Mouse (Mus musculus) neural tube, postnatal 0 days (tissue): ENCODE results near the gene Psmb11. TPM values are rescaled to one million over a fixed set of nuclear protein-coding genes. Genes with fewer than 3 reads are reported as not detected.

Experiments used
- microRNA counts: library from miRNA; unstranded; fragments of <30 nt; microRNA quantifications from one replicate; lab custom pipeline; 2015
- microRNA-seq: library from miRNA; unstranded; fragments of <30 nt; microRNA quantifications from one replicate; pipeline ENCODE4, GENCODE M21; 2016
- polyA plus RNA-seq: library from polyadenylated mRNA; unstranded; fragments of >200 nt; fragmentation: Nextera tagmentation; extraction: Ambion mirVana; gene quantifications from 2 replicates; pipeline ENCODE4 v1.2.1, GENCODE M21; 2015

Psmb11 gene
- 0.04 and 0.34 TPM in 2 replicates for polyA plus RNA-seq

DNA sequence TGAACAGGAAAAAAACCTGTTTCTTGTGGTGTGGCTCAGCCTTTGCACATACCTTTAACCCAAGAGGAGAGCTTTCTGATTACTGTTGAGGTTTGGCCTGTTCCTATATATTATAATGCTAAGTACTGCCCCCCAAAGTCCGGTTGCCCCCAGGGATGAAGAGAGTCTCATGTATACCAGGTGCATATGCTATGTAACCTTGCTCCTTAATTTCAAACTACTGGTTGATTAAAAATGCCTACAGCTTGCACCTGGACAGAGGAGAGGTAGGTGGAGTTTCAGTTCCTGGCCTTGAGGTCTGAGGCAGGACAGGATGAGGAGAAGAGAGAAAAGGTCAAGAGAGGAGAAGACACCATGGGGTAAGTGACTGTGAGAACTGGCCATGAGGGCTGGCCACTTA, at the start of gene Psmb11:
Gene Psmb11 (plus strand): TSS at position 301 of the 400 bp plus-strand sequence.

DNA sequence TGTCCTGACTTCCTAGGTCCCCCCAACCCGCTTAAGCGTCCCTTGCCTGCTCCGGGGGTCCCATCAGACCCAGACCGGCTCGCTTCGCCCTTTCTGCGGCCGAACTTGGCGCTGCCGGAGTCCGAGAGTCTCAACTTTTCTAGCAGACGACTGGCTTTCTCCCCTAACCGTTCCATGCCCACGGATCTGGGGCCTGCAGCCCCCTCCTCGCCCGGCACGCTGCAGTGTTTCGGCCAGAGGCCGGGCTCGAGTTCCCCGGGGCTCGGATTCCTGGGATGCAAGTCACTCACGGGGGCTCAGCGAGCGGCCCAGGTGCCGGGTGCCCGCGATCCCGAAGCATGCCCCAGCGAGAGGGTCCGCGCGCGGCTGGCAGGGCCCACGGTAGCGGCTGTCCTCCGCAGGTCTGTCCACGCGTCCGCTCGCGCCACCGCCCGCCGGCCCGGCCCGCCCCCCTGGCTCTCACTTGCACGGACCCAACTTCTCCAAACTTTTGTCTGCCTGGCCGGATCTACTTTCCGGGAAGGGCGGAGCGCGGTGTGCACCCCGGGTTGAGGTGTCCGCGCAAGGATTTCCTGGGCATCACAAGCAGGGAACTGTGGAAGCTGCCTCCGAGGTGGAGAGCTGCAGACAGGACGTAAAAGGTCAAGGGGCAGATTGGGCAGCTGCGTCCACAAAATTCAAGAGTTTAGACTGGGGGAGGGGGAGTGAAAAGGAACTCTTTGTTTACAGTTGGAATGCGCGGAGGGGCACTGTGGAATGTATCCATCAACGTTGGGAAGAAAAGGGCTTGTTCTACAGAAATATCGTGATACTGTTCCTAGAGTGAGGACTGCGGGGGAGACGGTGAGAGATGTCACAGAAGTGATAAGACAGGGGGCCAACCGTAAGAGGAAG, 43.9 kb upstream of the Psmb11 start, which contains the start of gene Ajuba:
Gene Ajuba (minus strand): TSS at position 470 of the 894 bp plus-strand sequence.

DNA sequence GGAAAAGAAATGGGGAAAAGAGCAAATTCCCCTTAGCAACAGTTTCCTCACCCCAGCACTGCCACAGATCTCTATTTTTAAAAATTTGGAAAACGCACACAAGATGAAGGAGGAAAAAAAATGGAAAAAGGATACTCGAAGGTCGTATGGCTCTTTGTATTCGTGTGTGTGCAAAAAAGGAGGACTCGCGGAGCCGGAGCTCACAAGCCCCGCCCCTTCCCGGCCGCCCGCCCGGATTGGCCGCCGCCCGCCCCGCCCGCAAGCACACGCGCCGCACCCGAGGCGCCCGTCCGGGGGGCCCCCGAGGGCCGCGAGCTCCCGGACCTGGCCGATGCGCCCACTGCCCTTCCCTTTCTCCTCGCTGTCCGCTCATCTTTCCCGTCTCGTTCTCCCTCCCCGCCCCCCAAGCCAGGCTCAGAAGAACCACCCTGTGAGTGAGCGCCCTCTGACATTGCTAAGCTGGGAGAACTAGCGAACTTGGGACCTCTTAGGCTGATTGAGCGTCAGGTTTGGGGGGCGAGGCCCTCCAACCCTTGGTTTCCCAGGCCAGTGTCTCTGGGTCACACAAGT, 15.4 kb upstream of the Psmb11 start, which contains the start of gene 4931414P19Rik:
Gene 4931414P19Rik (minus strand): TSS at position 242 of the 570 bp plus-strand sequence.

DNA sequence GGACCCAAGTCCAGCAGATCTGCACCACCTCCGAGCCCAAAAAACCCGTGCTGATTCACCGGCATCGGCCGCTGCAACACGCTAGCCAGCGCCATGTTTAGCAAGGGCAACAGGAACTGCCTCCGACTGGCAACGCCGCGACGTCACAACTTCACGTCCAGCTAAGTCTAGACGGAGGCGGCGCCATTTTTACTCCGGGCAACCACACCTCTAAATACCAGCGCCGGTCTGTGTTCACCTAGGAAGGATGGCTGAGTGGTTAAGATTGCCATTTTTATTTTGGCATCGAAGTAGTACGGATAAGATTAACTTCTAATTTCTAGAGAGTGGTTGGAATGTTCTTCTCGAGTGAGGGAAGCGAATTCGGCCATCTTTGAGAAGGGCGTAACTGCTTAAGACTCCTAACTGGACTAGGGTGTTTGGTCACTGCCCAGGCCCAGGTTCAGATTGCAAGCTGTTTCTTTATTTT, 3.3 kb upstream of the Psmb11 start, which contains the start of gene Psmb5:
Gene Psmb5 (minus strand): TSS at position 126 of the 469 bp plus-strand sequence.

DNA sequence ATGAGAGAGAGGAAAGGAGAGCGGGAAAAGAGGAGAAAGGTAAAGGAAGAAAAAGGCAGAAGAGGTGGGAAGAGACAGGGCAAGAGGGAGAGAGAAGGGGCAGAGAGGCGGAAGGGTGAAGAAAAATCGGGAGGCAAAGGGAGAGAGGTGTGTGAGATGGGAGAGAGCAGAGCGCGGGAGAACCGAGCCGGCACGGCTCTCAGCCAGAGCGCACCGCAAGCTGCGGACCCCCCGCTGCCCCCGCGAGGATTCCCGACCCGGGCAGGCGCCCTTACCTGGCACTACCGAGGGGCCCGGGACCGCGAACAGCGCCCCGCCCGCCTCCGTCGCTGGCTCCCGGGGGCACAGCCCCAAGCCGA, 19.7 kb downstream of the Psmb11 start, which contains the start of gene Gm17606:
Gene Gm17606 (plus strand): TSS at position 7 of the 359 bp plus-strand sequence.

DNA sequence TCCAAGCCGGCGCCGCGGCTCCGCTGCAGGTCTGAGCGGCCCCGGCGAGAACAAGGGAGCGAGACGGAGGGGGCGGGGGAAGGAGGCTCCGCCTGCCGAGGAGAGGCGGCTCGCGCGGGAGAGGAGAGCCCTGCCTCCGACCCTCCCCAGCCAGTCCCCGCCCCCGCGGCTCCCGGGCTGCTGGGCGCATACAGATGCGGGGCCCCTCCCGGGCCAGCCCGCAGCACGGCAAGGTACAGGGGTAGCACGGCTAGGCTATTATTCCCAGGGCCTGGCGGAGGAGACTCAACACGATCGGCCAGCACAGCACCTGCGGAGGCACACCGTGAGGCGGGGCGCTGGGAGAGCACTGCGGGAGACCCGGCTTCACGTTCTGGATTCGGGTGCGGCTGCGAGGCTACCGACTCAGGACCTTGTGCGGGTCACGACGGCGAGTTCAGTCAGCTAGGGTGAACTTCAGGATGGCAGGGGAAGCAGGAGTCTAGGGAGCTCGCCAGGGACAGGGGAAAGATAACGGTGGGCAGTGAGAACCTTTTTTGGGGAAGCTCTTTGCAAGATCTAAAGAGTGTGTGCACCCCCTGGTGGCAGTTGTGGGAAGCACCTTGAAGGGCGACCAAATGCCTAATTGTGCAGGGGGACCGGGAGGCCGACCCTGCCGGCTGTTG, 20.2 kb downstream of the Psmb11 start, which contains the start of gene Cdh24:
Gene Cdh24 (minus strand): TSS at position 60 of the 665 bp plus-strand sequence.

MicroRNAs encoded within 50 kb of the gene (microRNA counts, 519-probe panel; counts per million panel counts)
- microRNA mmu-miR-686 (lab: Ali Mortazavi, UCI): 40.5 counts per million

Small RNA genes lying within 50 kb of the gene (microRNA-seq; reads per million reads assigned to microRNA genes)
- gene Mir686 (not detected), gene Mir6948 (not detected)

Other genes with a start within 250 kb of the Psmb11 start
- gene Slc7a7, start 203.7 kb upstream of the Psmb11 start, polyA plus RNA-seq: 4.7 and 5.0 TPM in 2 replicates
- 297 and 329 TPM in 2 replicates for gene Mrpl52, start 194.5 kb upstream of the Psmb11 start, polyA plus RNA-seq
- gene Mmp14, start 189.8 kb upstream of the Psmb11 start, polyA plus RNA-seq: 56.7 and 58.8 TPM in 2 replicates
- gene Lrp10, start 157.3 kb upstream of the Psmb11 start, polyA plus RNA-seq: 40.6 and 41.8 TPM in 2 replicates
- gene Rem2, start 145.3 kb upstream of the Psmb11 start, polyA plus RNA-seq: 23.2 and 23.7 TPM in 2 replicates
- 72.7 and 80.7 TPM in 2 replicates for gene Prmt5, start 103.9 kb upstream of the Psmb11 start, polyA plus RNA-seq
- gene Haus4, start 66.8 kb upstream of the Psmb11 start, polyA plus RNA-seq: 23.6 and 23.9 TPM in 2 replicates
- gene Ajuba, start 43.9 kb upstream of the Psmb11 start, polyA plus RNA-seq: 4.7 and 4.9 TPM in 2 replicates
- gene 4931414P19Rik, start 15.4 kb upstream of the Psmb11 start, polyA plus RNA-seq: 3.2 and 4.7 TPM in 2 replicates
- 419 and 456 TPM in 2 replicates for gene Psmb5, start 3.4 kb upstream of the Psmb11 start, polyA plus RNA-seq
- gene Gm17606, start 19.5 kb downstream of the Psmb11 start, polyA plus RNA-seq: not detected in 2 replicates
- 12.4 and 12.7 TPM in 2 replicates for gene Cdh24, start 19.9 kb downstream of the Psmb11 start, polyA plus RNA-seq
- gene 1700123O20Rik, start 64.8 kb downstream of the Psmb11 start, polyA plus RNA-seq: 61.4 and 65.9 TPM in 2 replicates
- gene Acin1, start 65.5 kb downstream of the Psmb11 start, polyA plus RNA-seq: 92.8 and 99.3 TPM in 2 replicates
- 0.22 and 0.23 TPM in 2 replicates for gene Gm29776, start 77.4 kb downstream of the Psmb11 start, polyA plus RNA-seq
- gene Cebpe, start 90.7 kb downstream of the Psmb11 start, polyA plus RNA-seq: 0.17 TPM in 1 of 2 replicates, not detected in the other
- 5.2 and 6.2 TPM in 2 replicates for gene Slc7a8, start 160.5 kb downstream of the Psmb11 start, polyA plus RNA-seq
- not detected in 2 replicates for gene Rnf212b, start 192.7 kb downstream of the Psmb11 start, polyA plus RNA-seq
- 8.5 and 10.5 TPM in 2 replicates for gene Homez, start 249.5 kb downstream of the Psmb11 start, polyA plus RNA-seq